Mouse (Mus musculus) megakaryocyte, adult 5-6 weeks (primary cell): ENCODE data around the gene Ap2m1. TPM values are rescaled to one million over a fixed set of nuclear protein-coding genes. Genes with fewer than 3 reads are reported as not detected.

Experiments
- ATAC-seq: 2 replicates; pipeline ENCODE4 v1.8.0; 2016; ENCODE audit warnings: mild to moderate bottlenecking, inconsistent platforms; ENCODE audit not compliant: poor library complexity, severe bottlenecking
- total RNA-seq, 2 experiments: library from RNA; stranded (forward) in 1 of 2; stranded (reverse) in 1 of 2; fragments of 153-499, 151-499 nt in 1 of 2; fragments of 221-1000, 200-1000 nt in 1 of 2; gene quantifications; 2 replicates each; pipeline versions ENCODE4 v1.2.3 to v1.2.4; 2015 to 2017

Ap2m1 gene
- total RNA-seq, 2 experiments from 2014 or later = 242 to 332 TPM

DNA sequence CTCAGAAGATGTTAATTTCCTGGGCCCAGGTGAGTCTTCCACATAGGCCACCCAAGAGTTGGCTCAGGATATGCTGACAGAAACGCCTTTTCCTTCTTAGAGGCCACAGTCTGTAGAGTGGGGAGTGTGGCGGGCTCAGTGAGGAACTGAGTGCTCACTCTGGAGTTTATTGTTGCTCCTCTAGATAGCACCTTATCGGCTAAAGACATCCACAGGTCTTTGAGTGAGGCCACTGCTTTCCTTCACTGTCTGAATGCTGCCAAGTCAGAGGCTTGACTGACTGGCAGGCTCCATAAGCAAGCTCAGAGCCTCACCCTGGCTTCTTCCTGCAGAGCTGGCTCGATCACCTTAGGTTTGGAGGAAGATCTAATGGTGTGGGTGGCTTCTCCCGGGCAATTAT, 6.5 kb upstream of the Ap2m1 start:
- ATAC-seq = no peak

- ATAC-seq = no peak
These were observed 5.9 kb upstream of the Ap2m1 start for GRCm38 (mm10) chr16:20529375-20529774.

- no peak for ATAC-seq
These were observed 4.3 kb upstream of the Ap2m1 start for GRCm38 (mm10) chr16:20530941-20531340.

- ATAC-seq = no peak
These were observed 522 bp upstream of the Ap2m1 start for GRCm38 (mm10) chr16:20534617-20535295.

DNA sequence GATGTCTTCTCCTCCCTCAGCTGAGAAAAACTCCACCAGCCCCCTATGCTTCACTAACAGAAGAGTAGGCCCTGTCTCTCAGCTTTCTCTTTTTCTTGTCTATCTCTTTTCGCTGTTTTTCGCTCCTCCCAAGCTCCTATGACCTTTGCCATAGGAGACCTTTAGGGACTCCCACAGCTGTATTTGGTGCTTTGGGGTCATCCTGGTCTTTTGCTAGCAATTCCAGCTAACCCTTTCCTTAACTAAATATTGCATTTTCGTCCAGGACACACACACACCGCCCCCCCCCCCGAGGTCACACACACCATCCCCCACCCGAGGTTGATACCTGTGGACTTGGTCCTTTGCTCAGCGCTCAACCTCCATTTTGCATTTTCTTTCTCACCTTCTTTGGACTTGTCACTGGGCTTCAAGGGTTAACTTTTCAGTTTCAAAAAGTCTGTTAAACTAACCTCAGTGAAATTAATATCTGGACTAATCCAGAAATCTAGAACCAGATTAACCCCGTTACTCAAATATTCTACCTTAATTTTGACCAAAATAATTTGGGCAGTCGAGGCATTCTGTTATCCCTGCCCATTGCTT, 895 bp downstream of the Ap2m1 start:
- ATAC-seq = no peak

DNA sequence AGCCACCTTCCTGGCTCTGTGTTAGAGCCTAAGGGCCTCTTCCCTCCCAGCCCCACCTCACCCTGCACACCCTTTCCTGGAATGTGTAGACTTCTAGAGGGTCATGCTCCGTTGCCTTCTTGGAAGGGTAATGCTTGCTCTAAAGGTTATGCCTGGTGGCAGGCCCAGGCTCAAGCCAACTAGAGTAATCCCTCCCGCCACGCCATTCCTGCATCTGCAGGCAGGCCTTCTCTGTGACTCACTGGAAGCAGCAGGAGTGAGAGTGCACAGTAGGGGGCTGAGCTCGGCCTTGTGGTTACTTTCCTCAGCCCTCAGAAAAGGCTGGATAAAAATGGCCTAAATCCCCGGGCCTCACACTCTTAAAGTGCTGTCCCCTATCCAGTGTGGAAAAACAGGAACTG, 1.8 kb downstream of the Ap2m1 start:
- ATAC-seq = no peak

- peak; percentile 17 for ATAC-seq
These were observed 2.5 kb downstream of the Ap2m1 start for GRCm38 (mm10) chr16:20537601-20538320.

GRCm38 (mm10) chr16:20539649-20540048, 4.4 kb downstream of the Ap2m1 start:
- no peak for ATAC-seq

DNA sequence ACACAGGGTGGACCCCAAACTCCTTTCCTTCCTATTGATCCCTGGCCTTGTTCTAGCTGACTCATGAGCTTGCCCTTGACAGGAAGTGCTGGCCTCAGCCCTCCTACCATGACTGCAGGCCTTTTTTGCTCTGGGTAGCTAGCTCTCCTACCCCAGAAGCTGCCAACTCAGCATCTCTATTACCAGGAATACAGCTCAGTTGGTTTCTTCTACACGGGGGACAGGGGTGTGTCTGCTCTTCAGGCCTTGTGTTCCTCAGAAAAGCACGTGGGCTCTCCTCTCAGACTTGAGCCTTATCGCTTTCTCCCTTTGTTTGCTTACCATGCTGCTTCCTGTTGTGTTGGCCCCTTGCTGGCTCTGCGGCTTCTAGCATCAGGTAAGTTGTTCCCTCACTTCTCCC, 5.2 kb downstream of the Ap2m1 start:
- no peak for ATAC-seq

GRCm38 (mm10) chr16:20545696-20546095, 10.4 kb downstream of the Ap2m1 start:
- ATAC-seq = no peak

DNA sequence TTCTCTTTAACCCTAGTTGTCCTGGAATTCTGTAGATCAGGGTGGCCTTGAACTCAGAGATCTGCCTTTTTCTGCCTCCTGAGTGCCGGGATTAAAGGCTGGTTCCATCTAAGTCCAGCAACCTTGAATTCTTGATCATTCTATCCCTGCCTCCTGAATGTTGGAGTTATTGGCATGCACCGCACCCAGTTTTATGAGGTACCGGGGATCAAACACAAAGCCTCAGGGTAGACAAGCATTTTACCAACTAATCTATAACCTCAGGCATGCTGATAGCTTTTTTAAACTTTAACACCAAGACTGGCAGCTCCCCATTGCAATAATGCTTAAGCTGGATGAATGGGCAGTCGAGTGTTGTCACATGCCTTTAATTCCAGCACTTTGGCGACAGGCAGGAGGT, 12.1 kb downstream of the Ap2m1 start:
- ATAC-seq = no peak

- peak; percentile 97 for ATAC-seq
These were observed 13.0 kb downstream of the Ap2m1 start, which contains the start of gene Abcf3 for GRCm38 (mm10) chr16:20548096-20548948. Gene Abcf3 (plus strand): TSS chr16:20548577.

GRCm38 (mm10) chr16:20549161-20549560, 13.9 kb downstream of the Ap2m1 start:
- no peak for ATAC-seq

- no peak for ATAC-seq
These were observed 16.4 kb downstream of the Ap2m1 start for GRCm38 (mm10) chr16:20551691-20552090.

DNA sequence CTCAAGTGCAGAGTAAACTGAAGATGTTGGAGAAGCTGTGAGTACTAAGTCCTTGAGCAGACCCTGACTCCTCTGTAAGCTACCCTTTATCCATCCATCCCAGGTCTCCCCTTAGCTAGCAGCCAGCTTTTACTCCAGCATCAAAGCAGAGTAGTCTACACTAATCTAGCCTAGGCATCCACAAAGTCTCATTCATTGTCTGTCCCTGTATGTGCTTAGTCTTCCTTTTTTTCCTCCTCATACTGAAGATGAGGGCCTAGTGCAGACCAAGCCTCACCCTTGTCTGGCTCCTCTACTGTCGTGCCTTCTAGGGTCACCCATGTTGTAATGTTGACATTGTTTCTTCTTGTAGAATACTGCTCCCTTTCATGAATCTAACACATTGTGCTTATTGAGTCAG, 17.3 kb downstream of the Ap2m1 start:
- no peak for ATAC-seq

- no peak for ATAC-seq
These were observed 19.7 kb downstream of the Ap2m1 start for GRCm38 (mm10) chr16:20555000-20555399.

DNA sequence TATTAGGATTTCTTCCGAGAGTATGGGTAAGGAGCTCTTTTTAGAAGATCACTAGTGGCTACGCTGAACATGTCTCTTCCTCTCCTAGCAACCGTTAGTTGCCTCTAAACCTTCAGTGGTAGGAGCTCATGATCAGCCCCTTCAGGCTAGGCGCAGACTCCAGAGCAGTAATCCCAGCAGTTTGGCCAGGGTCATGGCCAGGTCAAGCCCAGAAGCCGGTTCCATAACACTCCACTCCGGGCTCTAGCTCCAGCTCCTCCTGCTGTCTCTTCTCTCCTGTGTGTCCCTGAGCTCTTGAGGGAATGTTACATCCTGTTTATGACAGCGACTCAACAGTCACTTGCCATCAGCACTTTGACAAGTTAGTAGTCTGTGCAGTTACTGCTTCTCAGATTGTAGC, 22.1 kb downstream of the Ap2m1 start:
- no peak for ATAC-seq

DNA sequence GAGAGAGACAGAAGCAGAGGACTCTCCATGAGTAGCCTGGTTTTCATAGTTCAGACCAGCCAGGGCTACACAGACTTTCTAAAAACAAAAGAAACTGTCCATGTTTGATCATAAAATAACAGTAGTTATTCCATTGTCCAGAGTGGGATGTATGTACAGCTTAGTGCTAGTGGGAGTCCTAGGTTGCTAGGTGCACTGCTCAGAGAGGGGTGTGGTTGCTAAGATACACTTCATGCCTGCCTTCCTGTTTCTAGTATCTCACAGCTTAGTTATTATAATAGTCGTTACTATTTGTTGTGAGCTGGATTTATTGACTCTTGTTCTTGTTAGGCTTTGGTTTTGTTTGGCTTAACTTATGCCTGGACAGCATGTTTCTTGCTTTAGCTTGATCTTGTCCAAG, 29.8 kb downstream of the Ap2m1 start:
- no peak for ATAC-seq

- ATAC-seq = no peak
These were observed 54.2 kb downstream of the Ap2m1 start, which contains the start of gene Vwa5b2 for GRCm38 (mm10) chr16:20589366-20589938. Gene Vwa5b2 (plus strand): TSS chr16:20589471.

GRCm38 (mm10) chr16:20589939-20590679, 54.8 kb downstream of the Ap2m1 start:
- ATAC-seq = no peak
